Comparison of ENCODE assay signal across 26 mouse cellular contexts in the genomic region with DNA sequence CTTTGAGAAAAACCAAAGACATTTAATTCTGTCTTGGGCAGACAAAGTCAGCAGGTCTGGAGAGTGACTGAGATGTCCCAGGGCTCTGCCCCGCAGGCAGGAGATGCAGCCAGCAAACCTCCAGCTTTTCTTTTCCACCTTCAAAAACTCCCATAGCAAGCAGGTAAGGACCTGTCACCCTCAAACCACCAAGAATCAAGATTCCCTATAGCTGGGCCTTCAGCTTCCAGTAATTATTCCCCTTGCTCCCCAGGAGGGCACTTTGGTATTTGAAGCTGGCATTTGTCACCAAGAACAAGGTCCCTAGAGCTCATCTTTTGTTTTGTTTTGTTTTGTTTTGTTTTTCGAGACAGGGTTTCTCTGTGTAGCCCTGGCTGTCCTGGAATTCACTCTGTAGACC. TPM values are rescaled to one million over a fixed set of nuclear protein-coding genes. Genes with fewer than 3 reads are reported as not detected.
"Had no signal": no experiment of that assay in that cellular context is flagged by ENCODE, and none has a peak within 500 bp of the region (broad histone marks: within the 10 kb centered on the region; RNA-seq: fewer than 3 reads in every experiment).

No protein-coding gene starts in this region.

- DNase-seq: gastrocnemius, postnatal 14 days; gastrocnemius, postnatal 36 days; heart, adult 11 months; heart, adult 2 months; heart, postnatal 14 days; heart, postnatal 36 days; kidney, adult 18-20 months; kidney, adult 8-10 months; kidney, postnatal 14 days; kidney, postnatal 36 days; layer of hippocampus, adult 9-11 months; layer of hippocampus, postnatal 36 days; left cerebral cortex, postnatal 4 days had no signal

- H3K27ac ChIP-seq: heart, adult 2 months; heart, embryonic 13.5 days; heart, embryonic 15.5 days; hindbrain, embryonic 13.5 days; hindbrain, embryonic 15.5 days; intestine, embryonic 15.5 days; limb, embryonic 13.5 days; limb, embryonic 15.5 days; liver, embryonic 12.5 days; liver, embryonic 14.5 days had no signal

- H3K36me3 ChIP-seq: heart, embryonic 13.5 days; heart, embryonic 15.5 days; hindbrain, embryonic 13.5 days; hindbrain, embryonic 15.5 days; intestine, embryonic 15.5 days; limb, embryonic 13.5 days; limb, embryonic 15.5 days; liver, embryonic 12.5 days had no signal

- H3K9ac ChIP-seq: heart, embryonic 13.5 days; heart, embryonic 15.5 days; hindbrain, embryonic 13.5 days; hindbrain, embryonic 15.5 days; intestine, embryonic 15.5 days; limb, embryonic 13.5 days; limb, embryonic 15.5 days; liver, embryonic 12.5 days; liver, embryonic 14.5 days had no signal

- ATAC-seq: inflammation-experienced regulatory T-cells, adult 6 months; intestine, postnatal 0 days; liver, embryonic 12.5 days had no signal

- H3K9me3 ChIP-seq: heart, embryonic 13.5 days; heart, embryonic 15.5 days; hindbrain, embryonic 13.5 days; hindbrain, embryonic 15.5 days; intestine, embryonic 15.5 days; limb, embryonic 13.5 days; limb, embryonic 15.5 days; liver, embryonic 12.5 days had no signal

- H3K4me3 ChIP-seq: heart, adult 2 months; intestine, embryonic 15.5 days; limb, embryonic 13.5 days had no signal

- H3K4me2 ChIP-seq: heart, embryonic 11.5 days; hindbrain, embryonic 13.5 days; intestine, embryonic 15.5 days; limb, embryonic 15.5 days had no signal

RNA-seq across cellular contexts. Expression of a gene that starts 0.7 kb away (rescaled TPM):
- polyA plus RNA-seq: heart, embryonic 11.5 days; heart, embryonic 13.5 days; hindbrain, embryonic 13.5 days; limb, embryonic 11.5 days had no signal
